Mouse (Mus musculus) limb, embryonic 14.5 days (tissue): ENCODE measurements around the gene Dusp3. TPM values are rescaled to one million over a fixed set of nuclear protein-coding genes. Genes with fewer than 3 reads are reported as not detected.

Experiments used
- ATAC-seq: fragments of 200-750 bp; cut with Nextera tagmentation; 2 replicates; pipeline ENCODE4 v1.8.0; 2017; ENCODE audit warnings: low read depth, moderate number of reproducible peaks, moderate TSS enrichment; ENCODE audit not compliant: low FRiP score
- DNase-seq: peaks from one replicate; pipeline ENCODE4 v3.0.0-alpha.2; 2015; ENCODE audit warnings: low spot score
- H3K27ac ChIP-seq: fragments of 300-500 bp; sonication (generic); replicated peaks from 2 replicates; pipeline ENCODE4 v1.5.1; 2014; ENCODE audit warnings: low read depth, mild to moderate bottlenecking, low read length, moderate library complexity, mixed read lengths
- H3K27me3 ChIP-seq: fragments of 300-500 bp; sonication (generic); 2 replicates; pipeline ENCODE4 v1.6.1; 2014; ENCODE audit warnings: low read length, mixed read lengths; ENCODE audit not compliant: control insufficient read depth, insufficient read depth
- H3K36me3 ChIP-seq: fragments of 300-500 bp; sonication (generic); 2 replicates; pipeline ENCODE4 v1.6.1; 2014; ENCODE audit warnings: mild to moderate bottlenecking, low read length, moderate library complexity, mixed read lengths; ENCODE audit not compliant: control insufficient read depth, insufficient read depth
- H3K4me1 ChIP-seq: fragments of 300-500 bp; sonication (generic); 2 replicates; pipeline ENCODE4 v1.6.1; 2014; ENCODE audit warnings: antibody characterized with exemption, low read length, mixed read lengths; ENCODE audit not compliant: control insufficient read depth, insufficient read depth
- H3K4me2 ChIP-seq: fragments of 300-500 bp; sonication (generic); replicated peaks from 2 replicates; pipeline ENCODE4 v1.6.1; 2014; ENCODE audit warnings: low read depth, mild to moderate bottlenecking, low read length, moderate library complexity; ENCODE audit not compliant: severe bottlenecking
- H3K4me3 ChIP-seq: fragments of 300-500 bp; sonication (generic); replicated peaks from 2 replicates; pipeline ENCODE4 v1.5.1; 2014; ENCODE audit warnings: low read length
- H3K9ac ChIP-seq: fragments of 300-500 bp; sonication (generic); 2 replicates; pipeline ENCODE4 v1.6.1; 2014; ENCODE audit warnings: mild to moderate bottlenecking, low read depth, low read length, moderate library complexity; ENCODE audit not compliant: severe bottlenecking
- H3K9me3 ChIP-seq: fragments of 300-500 bp; sonication (generic); 2 replicates; pipeline ENCODE4 v1.6.1; 2016; ENCODE audit warnings: low read length; ENCODE audit not compliant: control insufficient read depth
- POLR2A ChIP-seq: fragments of 200-500 bp; IDR thresholded peaks from 2 replicates; pipeline ENCODE4 v1.8.0; 2012; ENCODE audit warnings: inconsistent platforms, mild to moderate bottlenecking, moderate library complexity, borderline replicate concordance; ENCODE audit not compliant: insufficient read depth, insufficient read length; ENCODE audit errors: extremely low read depth
- WGBS: fragments of 180-500 bp; shearing (Covaris S2); extraction: QIAGEN DNeasy Blood & Tissue Kit; methylation state at CpG from one replicate; pipeline ENCODE4 v1.1.7; 2014; 5-methylcytosine and 5-hydroxymethylcytosine counted together
- polyA plus RNA-seq, 2 experiments: library from polyadenylated mRNA; depleted of rRNA in 1 of 2; stranded (reverse) in 1 of 2; unstranded in 1 of 2; fragments of >200 nt; fragmentation: Nextera tagmentation in 1 of 2; extraction: Ambion mirVana in 1 of 2; gene quantifications; 2 replicates each; pipeline versions ENCODE4 v1.2.1 to v1.2.3; 2012 to 2014

The Dusp3 gene
- polyA plus RNA-seq, 2 experiments: 20.1 to 23.6 TPM

GRCm38 (mm10) chr11:101936421-101936820, 50.4 kb downstream of the Dusp3 start:
- DNase-seq (no peak), ATAC-seq (no peak)
- Histone ChIP-seq H3K4me1 (no peaks in the 10 kb centered on the region), H3K4me2 (no peak overlapping the region), H3K9ac (no peak overlapping the region), H3K9me3 (no peaks in the 10 kb centered on the region), H3K36me3 (no peaks in the 10 kb centered on the region), H3K27ac (no peak overlapping the region), H3K27me3 (peaks cover 18% of the 10 kb centered on the region), H3K4me3 (no peak overlapping the region)
- no peak for TF ChIP-seq POLR2A
- WGBS: 40% methylated on average over 7 of the region's 7 CpGs

GRCm38 (mm10) chr11:101935743-101936142, 51.1 kb downstream of the Dusp3 start:
- no peak for DNase-seq
- H3K9me3 ChIP-seq: no peaks in the 10 kb centered on the region
- no peaks in the 10 kb centered on the region for H3K36me3 ChIP-seq
- no peak overlapping the region for H3K4me3 ChIP-seq
- WGBS: 51% methylated on average over 3 of the region's 3 CpGs
- H3K27ac ChIP-seq: no peak overlapping the region
- no peaks in the 10 kb centered on the region for H3K4me1 ChIP-seq
- ATAC-seq: no peak
- no peak overlapping the region for H3K9ac ChIP-seq
- no peak for TF ChIP-seq POLR2A
- no peak overlapping the region for H3K4me2 ChIP-seq
- H3K27me3 ChIP-seq: peaks cover 18% of the 10 kb centered on the region

- H3K27ac ChIP-seq: no peak overlapping the region
- no peaks in the 10 kb centered on the region for H3K4me1 ChIP-seq
- 48% methylated on average over 4 of the region's 4 CpGs for WGBS
- ATAC-seq (no peak), DNase-seq (no peak)
- no peak overlapping the region for H3K4me3 ChIP-seq
- H3K9ac ChIP-seq: no peak overlapping the region
- no peaks in the 10 kb centered on the region for H3K36me3 ChIP-seq
- H3K9me3 ChIP-seq: no peaks in the 10 kb centered on the region
- TF ChIP-seq POLR2A: no peak
- peaks cover 8% of the 10 kb centered on the region for H3K27me3 ChIP-seq
- H3K4me2 ChIP-seq: no peak overlapping the region
Observed at GRCm38 (mm10) chr11:101931978-101932377, 54.8 kb downstream of the Dusp3 start.

- 24% methylated on average over 25 of the region's 25 CpGs for WGBS
- H3K4me1 ChIP-seq: no peaks in the 10 kb centered on the region
- no peak overlapping the region for H3K4me2 ChIP-seq
- H3K9me3 ChIP-seq: no peaks in the 10 kb centered on the region
- H3K9ac ChIP-seq: no peak overlapping the region
- DNase-seq: no peak
- H3K27me3 ChIP-seq: no peaks in the 10 kb centered on the region
- no peak overlapping the region for H3K4me3 ChIP-seq
- H3K36me3 ChIP-seq: no peaks in the 10 kb centered on the region
- no peak for TF ChIP-seq POLR2A
- ATAC-seq: no peak
- no peak overlapping the region for H3K27ac ChIP-seq
Observed at GRCm38 (mm10) chr11:101928030-101928762, 58.6 kb downstream of the Dusp3 start.

- Histone ChIP-seq H3K9ac (no peak overlapping the region), H3K4me1 (no peaks in the 10 kb centered on the region), H3K27ac (no peak overlapping the region), H3K4me3 (no peak overlapping the region), H3K27me3 (no peaks in the 10 kb centered on the region), H3K9me3 (no peaks in the 10 kb centered on the region), H3K36me3 (no peaks in the 10 kb centered on the region), H3K4me2 (no peak overlapping the region)
- no peak for TF ChIP-seq POLR2A
- DNase-seq (no peak), ATAC-seq (no peak)
- 76% methylated on average over 10 of the region's 10 CpGs for WGBS
Observed at GRCm38 (mm10) chr11:101926951-101927589, 59.7 kb downstream of the Dusp3 start.

GRCm38 (mm10) chr11:101925636-101926035, 61.2 kb downstream of the Dusp3 start:
- no peaks in the 10 kb centered on the region for H3K27me3 ChIP-seq
- no peak for TF ChIP-seq POLR2A
- no peak for ATAC-seq
- H3K27ac ChIP-seq: no peak overlapping the region
- H3K36me3 ChIP-seq: no peaks in the 10 kb centered on the region
- no peak overlapping the region for H3K9ac ChIP-seq
- no peak for DNase-seq
- H3K9me3 ChIP-seq: no peaks in the 10 kb centered on the region
- H3K4me1 ChIP-seq: no peaks in the 10 kb centered on the region
- 49% methylated on average over 6 of the region's 6 CpGs for WGBS
- H3K4me2 ChIP-seq: no peak overlapping the region
- no peak overlapping the region for H3K4me3 ChIP-seq
